Mouse (Mus musculus) lung, postnatal 0 days (tissue): Measurements from ENCODE around the gene Slc22a23. TPM values are rescaled to one million over a fixed set of nuclear protein-coding genes. Genes with fewer than 3 reads are reported as not detected.

Experiments
- ATAC-seq: fragments of 200-750 bp; cut with Nextera tagmentation; 2 replicates; pipeline ENCODE4 v1.8.0; 2017; ENCODE audit warnings: moderate library complexity
- DNase-seq: peaks from one replicate; pipeline ENCODE4 v3.0.0-alpha.2; 2016; ENCODE audit warnings: low spot score
- H3K27ac ChIP-seq: fragments of 300-500 bp; sonication (generic); 2 replicates; pipeline ENCODE4 v1.5.1; 2014; ENCODE audit warnings: antibody characterized with exemption, mild to moderate bottlenecking, low read length, mixed read lengths
- H3K27me3 ChIP-seq: fragments of 300-500 bp; sonication (generic); replicated peaks from 2 replicates; pipeline ENCODE4 v1.6.1; 2014; ENCODE audit warnings: low read length, mixed read lengths; ENCODE audit not compliant: insufficient read depth
- H3K36me3 ChIP-seq: fragments of 300-500 bp; sonication (generic); 2 replicates; pipeline ENCODE4 v1.6.1; 2014; ENCODE audit warnings: low read length, mixed read lengths; ENCODE audit not compliant: insufficient read depth
- H3K4me1 ChIP-seq: fragments of 300-500 bp; sonication (generic); 2 replicates; pipeline ENCODE4 v1.6.1; 2014; ENCODE audit warnings: antibody characterized with exemption, low read depth, low read length, mixed read lengths; ENCODE audit not compliant: insufficient read depth
- H3K4me2 ChIP-seq: fragments of 300-500 bp; sonication (generic); replicated peaks from 2 replicates; pipeline ENCODE4 v1.6.1; 2014; ENCODE audit warnings: low read depth, mild to moderate bottlenecking, low read length, moderate library complexity, mixed read lengths
- H3K4me3 ChIP-seq: fragments of 300-500 bp; sonication (generic); 2 replicates; pipeline ENCODE4 v1.5.1; 2014; ENCODE audit warnings: low read depth, low read length
- H3K9ac ChIP-seq: fragments of 300-500 bp; sonication (generic); replicated peaks from 2 replicates; pipeline ENCODE4 v1.6.1; 2014; ENCODE audit warnings: low read depth, mild to moderate bottlenecking
- H3K9me3 ChIP-seq: fragments of 300-500 bp; sonication (generic); 2 replicates; pipeline ENCODE4 v1.6.1; 2016; ENCODE audit warnings: low read length, mixed read lengths
- CTCF ChIP-seq: IDR thresholded peaks from 2 replicates; pipeline ENCODE4 v1.5.1; 2016; ENCODE audit warnings: antibody characterized with exemption, mild to moderate bottlenecking
- EP300 ChIP-seq: IDR thresholded peaks from 2 replicates; pipeline ENCODE4 v1.6.1; 2016; ENCODE audit warnings: antibody characterized with exemption, mild to moderate bottlenecking, control low read depth
- WGBS: fragments of 180-500 bp; shearing (Covaris S2); extraction: QIAGEN DNeasy Blood & Tissue Kit; methylation state at CpG from one replicate; pipeline ENCODE4 v1.1.7; 2014; 5-methylcytosine and 5-hydroxymethylcytosine counted together
- polyA plus RNA-seq: library from polyadenylated mRNA; unstranded; fragments of >200 nt; fragmentation: Nextera tagmentation; extraction: Ambion mirVana; gene quantifications from 2 replicates; pipeline ENCODE4 v1.2.1, GENCODE M21; 2015

Gene Slc22a23
- polyA plus RNA-seq, 1 experiment from 2014 or later = 8.1 TPM

- ATAC-seq = no peak
- WGBS = 47% methylated on average over 4 of the region's 4 CpGs
- no peak overlapping the region for H3K9ac ChIP-seq
Measured at GRCm38 (mm10) chr13:34228905-34229304, 116.1 kb downstream of the Slc22a23 start.

GRCm38 (mm10) chr13:34227720-34228661, 117.0 kb downstream of the Slc22a23 start:
- Histone ChIP-seq H3K27ac (no peak overlapping the region), H3K9me3 (no peaks in the 10 kb centered on the region), H3K4me2 (no peak overlapping the region), H3K27me3 (no peaks in the 10 kb centered on the region), H3K36me3 (no peaks in the 10 kb centered on the region), H3K4me1 (peaks cover 5% of the 10 kb centered on the region; the same call in 1 of the 2 replicates), H3K4me3 (no peak overlapping the region), H3K9ac (no peak overlapping the region)
- no peak for DNase-seq
- ATAC-seq = no peak
- WGBS = 48% methylated on average over 12 of the region's 12 CpGs
- TF ChIP-seq EP300 = no peak
- TF ChIP-seq CTCF = no peak

More at GRCm38 (mm10) chr13:34228905-34229304, 116.1 kb downstream of the Slc22a23 start:
- Histone ChIP-seq H3K4me3 (no peak overlapping the region), H3K27me3 (no peaks in the 10 kb centered on the region), H3K36me3 (no peaks in the 10 kb centered on the region), H3K4me1 (peaks cover 2% of the 10 kb centered on the region; the same call in 1 of the 2 replicates), H3K4me2 (no peak overlapping the region), H3K9me3 (no peaks in the 10 kb centered on the region), H3K27ac (no peak overlapping the region)
- TF ChIP-seq CTCF = no peak
- TF ChIP-seq EP300 = no peak
- no peak for DNase-seq

GRCm38 (mm10) chr13:34226940-34227339, 118.0 kb downstream of the Slc22a23 start:
- no peak overlapping the region for H3K9ac ChIP-seq
- TF ChIP-seq CTCF (no peak), EP300 (no peak)
- no peak overlapping the region for H3K4me3 ChIP-seq
- no peaks in the 10 kb centered on the region for H3K36me3 ChIP-seq
- H3K4me2 ChIP-seq = no peak overlapping the region
- H3K27ac ChIP-seq = no peak overlapping the region
- no peak for DNase-seq
- ATAC-seq = no peak
- 27% methylated on average over 1 of the region's 1 CpGs for WGBS
- no peaks in the 10 kb centered on the region for H3K9me3 ChIP-seq
- no peaks in the 10 kb centered on the region for H3K27me3 ChIP-seq
- peaks cover 8% of the 10 kb centered on the region; the same call in 1 of the 2 replicates for H3K4me1 ChIP-seq

GRCm38 (mm10) chr13:34222985-34223384, 122.0 kb downstream of the Slc22a23 start:
- Histone ChIP-seq H3K4me1 (peaks cover 6% of the 10 kb centered on the region; the same call in 1 of the 2 replicates), H3K4me2 (no peak overlapping the region), H3K9me3 (no peaks in the 10 kb centered on the region), H3K27me3 (no peaks in the 10 kb centered on the region), H3K27ac (no peak overlapping the region), H3K9ac (no peak overlapping the region), H3K4me3 (no peak overlapping the region), H3K36me3 (no peaks in the 10 kb centered on the region)
- DNase-seq = peak; percentile 54
- WGBS = 23% methylated on average over 7 of the region's 7 CpGs
- ATAC-seq = peak; percentile 53
- TF ChIP-seq CTCF (no peak), EP300 (no peak)

- Histone ChIP-seq H3K9ac (no peak overlapping the region), H3K36me3 (no peaks in the 10 kb centered on the region), H3K4me1 (peaks cover 6% of the 10 kb centered on the region; the same call in 1 of the 2 replicates), H3K4me2 (no peak overlapping the region), H3K27ac (no peak overlapping the region), H3K4me3 (no peak overlapping the region), H3K9me3 (no peaks in the 10 kb centered on the region), H3K27me3 (no peaks in the 10 kb centered on the region)
- no peak for ATAC-seq
- 53% methylated on average over 3 of the region's 3 CpGs for WGBS
- TF ChIP-seq CTCF (no peak), EP300 (no peak)
- no peak for DNase-seq
Measured at GRCm38 (mm10) chr13:34219728-34220127, 125.3 kb downstream of the Slc22a23 start.

GRCm38 (mm10) chr13:34218776-34219175, 126.2 kb downstream of the Slc22a23 start:
- Histone ChIP-seq H3K9me3 (no peaks in the 10 kb centered on the region), H3K4me2 (no peak overlapping the region), H3K4me3 (no peak overlapping the region), H3K4me1 (peaks cover 6% of the 10 kb centered on the region; the same call in 1 of the 2 replicates), H3K9ac (no peak overlapping the region), H3K27ac (no peak overlapping the region), H3K27me3 (no peaks in the 10 kb centered on the region), H3K36me3 (no peaks in the 10 kb centered on the region)
- DNase-seq = no peak
- no peak for TF ChIP-seq CTCF
- TF ChIP-seq EP300 = no peak
- no peak for ATAC-seq
- WGBS = 86% methylated on average over 3 of the region's 3 CpGs
